Mouse (Mus musculus): Measurements from ENCODE around the gene Cass4. TPM values are rescaled to one million over a fixed set of nuclear protein-coding genes. Genes with fewer than 3 reads are reported as not detected.

The Cass4 gene
- polyA plus RNA-seq, 1 experiment = 0.46 TPM

DNA sequence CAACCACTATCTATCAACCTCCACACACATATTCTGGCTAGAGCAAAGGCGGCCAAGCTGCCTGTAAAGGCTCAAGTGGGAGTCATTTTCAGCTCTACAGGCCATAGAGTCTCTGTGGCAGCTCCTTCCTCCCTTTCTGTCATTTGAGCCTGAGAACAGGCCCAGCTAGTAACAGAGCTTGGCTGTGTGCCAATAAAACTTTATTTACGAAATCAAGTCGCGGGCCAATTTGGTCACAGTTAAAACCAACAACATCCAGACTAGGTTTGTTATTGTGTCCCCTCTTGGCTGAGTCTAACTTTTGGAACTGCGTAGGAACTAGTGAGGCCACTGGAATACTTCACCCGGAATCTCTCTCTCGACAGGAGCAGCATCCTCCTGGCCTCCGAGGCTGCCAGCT, 80.0 kb downstream of the Cass4 start:
- H3K4me1 ChIP-seq (ENCODE audit: control insufficient read depth, insufficient read depth, low read length) = no peaks in the 10 kb centered on the region
- no peak for TF ChIP-seq POLR2A (IDR thresholded peaks at IDR 0.05; ENCODE audit: extremely low read depth, insufficient read depth, low read length)
- TF ChIP-seq CTCF (IDR thresholded peaks at IDR 0.05; ENCODE audit: extremely low read depth, insufficient read depth, low read length) = no peak
- H3K27ac ChIP-seq (ENCODE audit: insufficient read depth, low read length) = no peak overlapping the region
- no peak overlapping the region for H3K4me3 ChIP-seq (ENCODE audit: insufficient read depth, low read length)

DNA sequence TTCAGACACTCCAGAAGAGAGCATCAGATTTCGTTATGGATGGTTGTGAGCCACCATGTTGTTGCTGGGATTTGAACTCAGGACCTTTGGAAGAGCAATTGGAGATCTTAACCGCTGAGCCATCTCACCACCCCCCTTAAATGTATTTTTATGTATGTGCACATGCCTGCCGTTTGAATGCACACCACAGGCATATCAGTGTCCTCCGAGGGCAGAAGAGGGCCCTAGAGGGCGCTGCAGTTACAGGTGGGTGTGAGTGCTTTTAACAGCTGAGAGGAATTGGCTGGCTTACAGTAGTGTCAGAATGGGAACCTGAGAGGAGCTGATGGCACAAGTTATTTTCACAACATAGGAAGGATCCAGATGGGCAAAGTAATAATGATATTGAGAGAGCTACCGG, 81.4 kb downstream of the Cass4 start:
- Histone ChIP-seq H3K27ac (ENCODE audit: insufficient read depth, low read length) (no peak overlapping the region), H3K4me1 (ENCODE audit: control insufficient read depth, insufficient read depth, low read length) (no peaks in the 10 kb centered on the region), H3K4me3 (ENCODE audit: insufficient read depth, low read length) (no peak overlapping the region)
- TF ChIP-seq CTCF (IDR thresholded peaks at IDR 0.05; ENCODE audit: extremely low read depth, insufficient read depth, low read length) = no peak; the same call in 1 of the 2 replicates

DNA sequence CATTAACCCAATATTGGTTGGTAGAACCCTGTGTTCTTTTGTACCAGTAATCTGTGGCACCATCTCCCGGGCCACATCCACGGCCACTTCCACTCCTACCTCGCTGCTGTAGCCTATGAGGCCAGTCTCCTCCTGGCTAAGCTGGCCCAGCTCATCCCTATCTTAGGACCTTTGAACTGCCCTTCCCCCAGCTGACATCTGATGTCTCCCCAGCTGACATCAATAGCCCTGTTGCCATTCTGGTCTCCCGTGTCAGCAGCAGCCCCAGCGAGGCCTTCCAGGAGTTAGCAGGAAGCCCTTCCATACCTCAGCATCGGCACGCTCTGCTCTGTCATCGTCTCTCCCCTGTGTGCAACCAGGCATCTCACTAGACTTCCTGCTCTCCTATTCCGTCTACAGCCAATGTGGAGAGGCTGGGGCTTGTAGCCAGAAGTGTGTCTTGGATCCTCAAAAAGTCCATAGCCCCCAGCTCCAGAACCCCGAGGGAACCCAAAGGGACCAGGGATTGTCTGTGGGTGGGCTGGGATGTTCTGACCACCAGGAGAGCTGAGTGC, 83.2 kb downstream of the Cass4 start:
- Histone ChIP-seq H3K4me1 (ENCODE audit: control insufficient read depth, insufficient read depth, low read length) (no peaks in the 10 kb centered on the region), H3K4me3 (ENCODE audit: insufficient read depth, low read length) (no peak overlapping the region), H3K27ac (ENCODE audit: insufficient read depth, low read length) (no peak overlapping the region)
- TF ChIP-seq POLR2A (IDR thresholded peaks at IDR 0.05; ENCODE audit: extremely low read depth, insufficient read depth, low read length) = no peak
- no peak for TF ChIP-seq CTCF (IDR thresholded peaks at IDR 0.05; ENCODE audit: extremely low read depth, insufficient read depth, low read length)

GRCm38 (mm10) chr2:172477350-172477749, 83.8 kb downstream of the Cass4 start:
- Histone ChIP-seq H3K27ac (ENCODE audit: insufficient read depth, low read length) (no peak overlapping the region), H3K4me3 (ENCODE audit: insufficient read depth, low read length) (no peak overlapping the region), H3K4me1 (ENCODE audit: control insufficient read depth, insufficient read depth, low read length) (no peaks in the 10 kb centered on the region)
- TF ChIP-seq POLR2A (IDR thresholded peaks at IDR 0.05; ENCODE audit: extremely low read depth, insufficient read depth, low read length) = no peak
- TF ChIP-seq CTCF (IDR thresholded peaks at IDR 0.05; ENCODE audit: extremely low read depth, insufficient read depth, low read length) = no peak

DNA sequence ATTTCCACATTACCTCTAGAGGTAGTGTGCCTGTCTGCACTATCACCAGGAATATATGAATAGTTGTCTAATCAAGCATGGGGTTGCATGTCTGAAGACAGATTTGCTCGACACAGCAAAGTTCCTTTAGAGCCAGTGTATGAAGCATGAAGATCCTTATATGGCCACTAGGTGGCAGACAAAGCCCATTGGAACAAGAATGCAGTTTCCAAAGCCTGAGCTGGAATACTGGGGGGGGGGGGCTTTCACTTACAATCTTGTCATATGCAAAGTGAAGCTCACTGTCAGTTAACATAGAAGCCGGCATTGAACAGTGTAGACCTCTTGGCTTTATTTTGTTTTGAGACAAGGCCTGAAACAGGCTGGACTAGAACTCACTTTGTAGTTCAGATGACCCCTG, 84.3 kb downstream of the Cass4 start:
- no peak overlapping the region for H3K27ac ChIP-seq (ENCODE audit: insufficient read depth, low read length)
- H3K4me1 ChIP-seq (ENCODE audit: control insufficient read depth, insufficient read depth, low read length) = no peaks in the 10 kb centered on the region
- H3K4me3 ChIP-seq (ENCODE audit: insufficient read depth, low read length) = no peak overlapping the region
- peak; percentile 66 for TF ChIP-seq CTCF (IDR thresholded peaks at IDR 0.05; ENCODE audit: extremely low read depth, insufficient read depth, low read length)
- no peak for TF ChIP-seq POLR2A (IDR thresholded peaks at IDR 0.05; ENCODE audit: extremely low read depth, insufficient read depth, low read length)

- H3K4me3 ChIP-seq (ENCODE audit: insufficient read depth, low read length) = no peak overlapping the region
- TF ChIP-seq CTCF (IDR thresholded peaks at IDR 0.05; ENCODE audit: extremely low read depth, insufficient read depth, low read length) = no peak
- TF ChIP-seq POLR2A (IDR thresholded peaks at IDR 0.05; ENCODE audit: extremely low read depth, insufficient read depth, low read length) = no peak
- no peaks in the 10 kb centered on the region for H3K4me1 ChIP-seq (ENCODE audit: control insufficient read depth, insufficient read depth, low read length)
- H3K27ac ChIP-seq (ENCODE audit: insufficient read depth, low read length) = no peak overlapping the region
Observed at GRCm38 (mm10) chr2:172480296-172480695, 86.7 kb downstream of the Cass4 start.

- Histone ChIP-seq H3K4me3 (ENCODE audit: insufficient read depth, low read length) (no peak overlapping the region), H3K4me1 (ENCODE audit: control insufficient read depth, insufficient read depth, low read length) (no peaks in the 10 kb centered on the region), H3K27ac (ENCODE audit: insufficient read depth, low read length) (no peak overlapping the region)
- TF ChIP-seq CTCF (IDR thresholded peaks at IDR 0.05; ENCODE audit: extremely low read depth, insufficient read depth, low read length) (no peak), POLR2A (IDR thresholded peaks at IDR 0.05; ENCODE audit: extremely low read depth, insufficient read depth, low read length) (no peak)
Observed at GRCm38 (mm10) chr2:172481654-172482385, 88.2 kb downstream of the Cass4 start.

Other genes starting within 250 kb of the Cass4 start
- 0.04 and 0.08 TPM in 2 replicates for gene Mc3r, start 145.3 kb upstream of the Cass4 start, polyA plus RNA-seq (2012; rRNA removed)
- 12.6 and 13.0 TPM in 2 replicates for gene Fam210b, start 48.2 kb upstream of the Cass4 start, polyA plus RNA-seq (2012; rRNA removed)
- gene Aurka, start 23.3 kb upstream of the Cass4 start, polyA plus RNA-seq (2012; rRNA removed) = 1.1 and 1.7 TPM in 2 replicates
- 25.7 and 26.6 TPM in 2 replicates for gene Cstf1, start 23.1 kb upstream of the Cass4 start, polyA plus RNA-seq (2012; rRNA removed)
- gene Rtf2, start 46.8 kb downstream of the Cass4 start, polyA plus RNA-seq (2012; rRNA removed) = 83.8 and 87.4 TPM in 2 replicates
- not detected in 2 replicates for gene Gcnt7, start 64.8 kb downstream of the Cass4 start, polyA plus RNA-seq (2012; rRNA removed)
- gene Fam209, start 78.7 kb downstream of the Cass4 start, polyA plus RNA-seq (2012; rRNA removed) = 0.17 TPM in 1 of 2 replicates, not detected in the other
- 0.06 and 0.08 TPM in 2 replicates for gene Tfap2c, start 155.8 kb downstream of the Cass4 start, polyA plus RNA-seq (2012; rRNA removed)

Measured in cortical plate, adult 2 months (tissue).